35 mouse cellular contexts compared by ENCODE assay signal in genomic region chr9:115600826-115601225, GRCm38 (mm10).
"Had no signal": no experiment of that assay in that cellular context is flagged by ENCODE, and none has a peak within 500 bp of the region (broad histone marks: within the 10 kb centered on the region; RNA-seq: fewer than 3 reads in every experiment).

No protein-coding gene starts in this region.

- H3K27ac ChIP-seq: heart, embryonic 13.5 days; heart, embryonic 15.5 days; hindbrain, embryonic 10.5 days; hindbrain, embryonic 12.5 days; hindbrain, embryonic 13.5 days; hindbrain, embryonic 14.5 days; hindbrain, embryonic 15.5 days; hindbrain, postnatal 0 days; intestine, embryonic 15.5 days; kidney, embryonic 15.5 days; kidney, postnatal 0 days; layer of hippocampus, adult 2 months; left cerebral cortex, adult 2 months had no signal

- DNase-seq: heart, postnatal 10 days; heart, postnatal 14 days; heart, postnatal 36 days; heart, postnatal 4 days; kidney, adult 11 months; kidney, adult 18-20 months; kidney, adult 2 months; kidney, adult 8-10 months; kidney, adult 9 months; kidney, postnatal 10 days; kidney, postnatal 14 days; kidney, postnatal 25 days; kidney, postnatal 36 days; kidney, postnatal 4 days; layer of hippocampus, adult 9-11 months; layer of hippocampus, postnatal 36 days had no signal

- H3K9ac ChIP-seq: heart, embryonic 12.5 days; heart, embryonic 13.5 days; heart, embryonic 15.5 days; hindbrain, embryonic 12.5 days; hindbrain, embryonic 13.5 days; hindbrain, embryonic 14.5 days; hindbrain, embryonic 15.5 days; intestine, embryonic 15.5 days; kidney, embryonic 15.5 days had no signal

- H3K4me3 ChIP-seq: heart, embryonic 12.5 days; heart, embryonic 13.5 days; heart, embryonic 15.5 days; hindbrain, embryonic 10.5 days; hindbrain, embryonic 12.5 days; hindbrain, embryonic 13.5 days; hindbrain, embryonic 15.5 days; intestine, embryonic 15.5 days; kidney, embryonic 15.5 days; layer of hippocampus, adult 2 months; left cerebral cortex, adult 2 months had no signal

- H3K36me3 ChIP-seq: heart, embryonic 12.5 days; heart, embryonic 13.5 days; heart, embryonic 15.5 days; hindbrain, embryonic 10.5 days; hindbrain, embryonic 12.5 days; hindbrain, embryonic 13.5 days; hindbrain, embryonic 15.5 days; intestine, embryonic 15.5 days; kidney, embryonic 15.5 days had no signal

- H3K27me3 ChIP-seq: heart, embryonic 12.5 days; heart, embryonic 13.5 days; heart, embryonic 15.5 days; hindbrain, embryonic 12.5 days; hindbrain, embryonic 13.5 days; hindbrain, embryonic 15.5 days; intestine, embryonic 15.5 days; kidney, embryonic 15.5 days had no signal

- H3K4me2 ChIP-seq: heart, embryonic 11.5 days; heart, embryonic 12.5 days; heart, embryonic 13.5 days; heart, embryonic 15.5 days; hindbrain, embryonic 12.5 days; hindbrain, embryonic 13.5 days; hindbrain, embryonic 14.5 days; hindbrain, embryonic 15.5 days; intestine, embryonic 15.5 days; kidney, embryonic 15.5 days had no signal

- H3K4me1 ChIP-seq: heart, embryonic 12.5 days; heart, embryonic 13.5 days; heart, embryonic 15.5 days; intestine, embryonic 15.5 days; kidney, embryonic 15.5 days had no signal

- ATAC-seq: hindbrain, embryonic 16.5 days; hindbrain, postnatal 0 days; inflammation-experienced regulatory T-cells, adult 6 months; intestine, embryonic 15.5 days; intestine, embryonic 16.5 days; intestine, postnatal 0 days had no signal

- H3K9me3 ChIP-seq: heart, embryonic 13.5 days; heart, embryonic 15.5 days; hindbrain, embryonic 10.5 days; hindbrain, embryonic 12.5 days; hindbrain, embryonic 13.5 days; hindbrain, embryonic 15.5 days; intestine, embryonic 15.5 days; kidney, embryonic 15.5 days had no signal
